Mouse (Mus musculus) adrenal gland, adult 8-10 months (tissue): ENCODE results near the gene Slc30a5. TPM values are rescaled to one million over a fixed set of nuclear protein-coding genes. Genes with fewer than 3 reads are reported as not detected.
"Not testable (repeated sequence)": the region's sequence is repeated elsewhere in the genome, so short reads cannot be mapped to it uniquely, and the experiment has no call there.

Experiments used
- DNase-seq: peaks from one replicate; pipeline ENCODE4 v3.0.0; 2022
- total RNA-seq, 4 experiments: library from RNA; stranded (reverse); gene quantifications; 2 replicates each; pipeline ENCODE4 v1.2.4; 2022

The Slc30a5 gene
- total RNA-seq, 4 experiments from 2014 or later: 42.6 to 47.9 (median 44.9) TPM

GRCm38 (mm10) chr13:100841741-100842140 is 8.5 kb upstream of the Slc30a5 start:
- no peak for DNase-seq

- DNase-seq: no peak
Measured at GRCm38 (mm10) chr13:100834777-100835176, 1.6 kb upstream of the Slc30a5 start.

DNA sequence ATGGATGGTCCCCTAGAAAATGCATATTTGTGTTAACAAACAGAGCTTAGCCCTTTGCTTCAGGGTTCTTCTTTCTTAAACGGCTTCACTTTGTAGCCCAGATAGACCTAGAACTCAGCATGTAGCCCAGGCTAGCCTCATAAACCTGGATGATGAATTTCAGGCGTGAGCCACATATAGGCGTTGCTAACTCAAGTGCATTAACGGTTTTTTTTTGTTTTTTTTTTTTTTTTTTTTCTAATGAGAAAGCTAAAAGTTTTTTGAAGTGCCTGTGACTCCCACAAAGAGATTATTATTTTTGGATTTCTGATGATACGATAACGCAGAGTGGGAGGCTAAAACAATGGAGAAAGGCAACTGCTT is 394 bp upstream of the Slc30a5 start:
- no peak for DNase-seq

DNA sequence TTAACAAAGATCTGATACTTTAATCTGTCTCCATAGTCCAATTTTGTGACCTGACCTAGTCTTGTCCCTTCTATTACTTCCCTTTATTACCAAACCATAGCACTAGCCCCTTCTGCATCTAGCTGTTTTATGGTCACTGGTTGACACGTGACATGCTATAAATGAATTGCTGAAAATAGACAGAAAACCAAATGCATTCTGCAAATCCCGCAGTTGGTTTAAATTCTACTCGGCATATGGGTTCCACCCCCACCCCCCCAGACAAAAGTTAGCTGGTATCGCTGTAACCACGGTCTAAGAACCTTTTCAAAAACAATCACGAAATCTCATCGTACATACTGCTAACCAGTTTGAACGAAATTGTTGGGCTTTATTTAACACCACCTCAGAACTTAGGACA is 1.0 kb downstream of the Slc30a5 start:
- no peak for DNase-seq

GRCm38 (mm10) chr13:100831123-100831522 is 2.1 kb downstream of the Slc30a5 start:
- no peak for DNase-seq

- no peak for DNase-seq
Measured at GRCm38 (mm10) chr13:100825627-100826410, 7.4 kb downstream of the Slc30a5 start.

DNA sequence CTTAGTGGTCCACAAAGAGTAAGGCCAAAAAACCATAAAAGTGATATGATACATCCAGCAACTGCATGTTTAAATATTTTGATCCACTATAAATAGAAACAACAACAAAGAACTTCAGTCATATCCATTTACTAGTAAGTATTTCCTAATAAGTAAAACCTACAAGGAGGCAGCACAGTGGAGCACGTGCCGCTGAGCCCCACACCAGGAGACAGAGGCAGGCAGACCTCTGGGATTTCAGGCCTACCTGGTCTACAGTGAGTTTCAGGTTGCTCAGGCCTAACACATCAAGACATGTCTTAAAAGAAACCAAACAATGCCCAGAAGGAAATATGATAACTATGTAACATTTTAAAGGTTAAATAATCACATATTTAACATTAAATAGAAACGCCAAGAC is 8.3 kb downstream of the Slc30a5 start:
- no peak for DNase-seq

- no peak for DNase-seq
Measured at GRCm38 (mm10) chr13:100824306-100824705, 8.9 kb downstream of the Slc30a5 start.

- DNase-seq: no peak
Measured at GRCm38 (mm10) chr13:100823863-100824262, 9.4 kb downstream of the Slc30a5 start.

GRCm38 (mm10) chr13:100814451-100814850 is 18.8 kb downstream of the Slc30a5 start:
- DNase-seq: no peak

- no peak for DNase-seq
Measured at GRCm38 (mm10) chr13:100805776-100806175, 27.5 kb downstream of the Slc30a5 start.

- DNase-seq: no peak
Measured at GRCm38 (mm10) chr13:100797171-100797570, 36.1 kb downstream of the Slc30a5 start.

DNA sequence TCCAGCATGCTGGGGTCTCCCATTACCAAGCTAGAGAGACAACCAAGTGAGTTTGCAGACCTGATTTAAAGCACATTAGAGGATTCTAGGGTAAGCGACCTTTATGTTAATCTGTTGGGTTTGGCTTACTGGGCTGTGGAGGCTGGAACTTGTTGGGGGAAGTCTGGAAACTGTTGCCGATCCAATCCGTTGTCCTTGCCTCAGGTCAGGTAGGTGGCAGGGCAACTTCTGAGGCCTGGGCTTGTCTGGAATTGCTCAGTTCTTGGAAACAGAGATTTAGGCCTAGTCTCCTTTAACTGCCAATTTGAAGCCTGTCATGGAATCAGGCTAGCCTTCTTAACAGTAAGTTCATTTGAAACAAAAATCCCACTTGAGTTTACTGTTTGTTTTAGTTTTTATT is 44.1 kb downstream of the Slc30a5 start:
- DNase-seq: no peak

- DNase-seq: not testable (repeated sequence)
Measured at GRCm38 (mm10) chr13:100788057-100788456, 45.2 kb downstream of the Slc30a5 start.

- no peak for DNase-seq
Measured at GRCm38 (mm10) chr13:100787316-100788010, 45.8 kb downstream of the Slc30a5 start.

GRCm38 (mm10) chr13:100786414-100786867 is 46.8 kb downstream of the Slc30a5 start, which contains the start of gene Ccnb1:
TSS of gene Ccnb1 (minus strand) at chr13:100786570.
- peak; percentile 88 for DNase-seq

DNA sequence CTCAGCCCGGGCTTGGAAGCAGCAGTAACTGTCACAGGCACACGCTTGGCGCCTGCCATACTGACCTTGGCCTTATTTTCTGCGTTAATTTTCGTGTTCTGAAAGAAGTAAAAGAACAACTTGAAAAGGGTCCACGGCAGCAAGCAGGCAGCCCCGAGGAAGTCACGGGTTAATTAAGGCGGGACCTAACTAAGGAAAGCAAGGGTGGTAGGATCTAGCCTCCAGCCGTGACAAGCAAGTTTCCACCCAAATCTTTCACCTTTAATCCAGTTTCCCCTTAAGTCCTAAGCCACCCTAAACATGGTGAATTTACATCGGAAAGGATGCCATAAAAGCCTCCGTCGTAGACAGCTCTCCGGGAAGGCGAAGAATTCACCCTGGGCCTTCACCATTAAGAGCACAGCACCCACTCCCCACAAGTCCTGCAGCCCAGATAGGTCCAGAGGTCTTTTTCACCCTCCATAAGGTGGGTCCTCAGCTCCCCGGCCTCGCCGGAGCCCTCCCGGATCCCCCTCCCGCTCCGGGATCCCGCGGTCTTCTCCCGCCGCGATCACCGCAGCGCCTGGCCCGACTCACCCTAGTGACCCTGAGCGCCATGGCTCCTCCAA is 47.3 kb downstream of the Slc30a5 start:
- no peak for DNase-seq

- DNase-seq: no peak
Measured at GRCm38 (mm10) chr13:100777491-100777890, 55.7 kb downstream of the Slc30a5 start.

GRCm38 (mm10) chr13:100776710-100777109 is 56.5 kb downstream of the Slc30a5 start:
- DNase-seq: no peak

DNA sequence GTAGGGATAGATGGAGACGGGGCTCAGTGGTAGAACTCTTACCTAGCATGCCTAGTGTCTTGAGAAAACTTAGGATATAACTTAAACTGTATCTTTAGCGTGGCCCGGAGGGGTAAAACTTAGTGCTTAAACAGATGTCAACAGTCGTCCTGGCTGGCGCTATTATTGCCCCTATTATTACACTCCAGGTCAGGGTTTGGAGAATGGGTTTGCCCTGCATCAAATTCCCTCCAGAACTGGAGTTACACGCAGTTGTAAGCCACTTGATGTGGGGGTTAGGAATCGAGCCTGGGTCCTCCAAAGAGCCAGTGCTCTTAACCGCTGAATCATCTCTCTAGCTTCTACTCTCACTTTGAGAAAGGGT is 57.2 kb downstream of the Slc30a5 start:
- no peak for DNase-seq

DNA sequence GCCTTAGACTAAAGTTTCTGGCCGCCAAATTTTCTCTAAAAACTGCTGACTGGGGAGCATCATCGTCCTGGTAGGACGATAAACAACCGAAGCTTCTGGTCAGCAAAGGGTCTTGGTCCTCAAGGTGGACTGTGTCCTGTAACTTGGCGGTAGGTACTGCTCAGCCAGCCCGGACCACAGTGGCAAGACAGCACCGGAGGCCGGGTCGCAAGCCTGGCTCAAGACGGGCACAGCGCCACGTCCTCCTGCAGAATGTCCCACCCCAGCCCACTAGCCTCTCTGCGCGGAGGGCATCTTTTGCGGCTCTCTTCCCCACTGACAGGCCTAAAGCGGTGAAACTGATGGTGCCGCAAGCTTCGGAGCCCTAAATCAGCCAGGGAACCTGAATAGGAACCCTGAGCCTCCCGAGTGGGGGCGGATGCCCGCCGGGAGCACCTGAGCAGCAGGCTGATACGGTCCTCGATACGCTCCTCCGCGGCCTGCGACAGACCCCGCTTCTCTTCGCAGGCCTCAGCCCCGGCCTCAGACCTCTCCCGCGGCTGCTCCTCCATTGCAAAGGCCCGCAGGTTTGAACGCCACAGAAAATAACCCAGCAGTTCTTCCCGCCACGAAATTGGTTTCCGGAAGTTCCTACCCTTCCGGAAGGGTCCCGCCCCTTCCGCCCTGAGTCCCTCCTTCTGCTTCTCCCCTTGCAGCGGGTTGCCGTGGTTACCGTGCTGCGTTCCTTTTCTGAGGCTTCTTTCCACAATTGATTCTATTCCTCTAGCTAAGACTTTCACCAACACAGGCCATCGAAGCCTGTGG is 57.8 kb downstream of the Slc30a5 start, which contains the start of gene Cenph:
TSS of gene Cenph (minus strand) at position 648 of the 804 bp plus-strand sequence.
- peak; percentile 79 for DNase-seq

- DNase-seq: no peak
Measured at GRCm38 (mm10) chr13:100774704-100775103, 58.5 kb downstream of the Slc30a5 start.
